In the genomic region with DNA sequence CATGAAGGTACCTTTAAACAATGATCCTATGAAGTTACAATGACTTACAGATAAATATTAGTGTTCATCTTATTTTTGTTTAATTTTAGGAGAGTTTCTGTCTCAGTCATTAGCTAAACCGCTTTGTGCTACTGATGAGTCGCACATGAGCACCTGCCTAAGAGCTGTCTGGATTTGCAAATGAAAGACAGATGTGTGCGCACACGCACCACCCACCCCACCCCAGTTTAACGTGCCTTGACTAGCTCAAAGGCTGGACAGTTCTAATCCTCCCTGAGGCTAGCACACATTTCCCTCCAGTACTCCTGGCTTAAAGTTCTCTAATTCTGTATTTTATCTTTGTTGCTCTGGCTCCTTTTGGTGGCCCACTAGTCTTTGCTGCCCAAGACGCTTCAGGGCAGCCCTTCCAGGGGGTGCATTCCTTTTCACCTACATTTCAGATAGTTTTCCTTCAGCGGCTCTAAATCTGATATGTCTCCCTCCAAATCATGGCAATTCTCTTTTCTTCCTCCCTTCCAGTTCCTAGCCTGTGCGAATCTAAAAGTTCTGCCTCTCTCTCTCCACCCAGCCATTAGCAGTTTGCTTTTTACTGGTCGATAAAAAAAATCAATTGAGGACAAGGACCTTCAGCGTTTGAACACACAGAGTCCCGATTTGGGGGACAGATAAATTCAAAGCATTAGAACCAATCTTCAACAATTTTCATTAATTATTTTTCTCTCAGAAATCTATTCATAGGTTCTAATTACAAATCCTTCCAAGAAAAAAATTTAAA, we compare ENCODE assay signal across 15 mouse cellular contexts. TPM values are rescaled to one million over a fixed set of nuclear protein-coding genes. Genes with fewer than 3 reads are reported as not detected.
DNase-seq lines count a peak whose midpoint lies in the region; ATAC-seq and TF ChIP-seq lines count a peak whose summit lies in the region.
"Had no signal": no experiment of that assay in that cellular context is flagged by ENCODE, and none has a peak within 500 bp of the region (broad histone marks: within the 10 kb centered on the region; RNA-seq: fewer than 3 reads in every experiment).

No protein-coding gene starts in this region.

- no peaks in the 10 kb centered on the region for H3K36me3 ChIP-seq in forebrain, embryonic 12.5 days (replicated peaks)
- no peaks in the 10 kb centered on the region for H3K36me3 ChIP-seq in forebrain, postnatal 0 days (ENCODE audit: insufficient read depth)
- H3K36me3 ChIP-seq in liver, postnatal 0 days (replicated peaks; ENCODE audit: insufficient read depth, low read length): no peaks in the 10 kb centered on the region
- H3K36me3 ChIP-seq in hindbrain, embryonic 11.5 days (ENCODE audit: control insufficient read depth, insufficient read depth, low read length): no peaks in the 10 kb centered on the region
- H3K36me3 ChIP-seq: forebrain, embryonic 10.5 days; midbrain, embryonic 10.5 days; stomach, embryonic 15.5 days had no signal

- TF ChIP-seq CTCF in forebrain, postnatal 0 days (IDR thresholded peaks at IDR 0.05; ENCODE audit: low read depth): no peak
- no peak for TF ChIP-seq CTCF in liver, postnatal 0 days (IDR thresholded peaks at IDR 0.05; ENCODE audit: low read depth)

- no peak for TF ChIP-seq EP300 in liver, postnatal 0 days (IDR thresholded peaks at IDR 0.05; ENCODE audit: low read depth)

- H3K4me1 ChIP-seq in forebrain, embryonic 12.5 days: 0 out of 2 replicates have a peak, but pooled peaks cover 4% of the 10 kb centered on the region
- no peaks in the 10 kb centered on the region for H3K4me1 ChIP-seq in forebrain, postnatal 0 days (ENCODE audit: insufficient read depth)
- no peaks in the 10 kb centered on the region for H3K4me1 ChIP-seq in liver, postnatal 0 days (ENCODE audit: insufficient read depth)
- no peaks in the 10 kb centered on the region for H3K4me1 ChIP-seq in hindbrain, embryonic 11.5 days (replicated peaks; ENCODE audit: control insufficient read depth, insufficient read depth, low read length)
- H3K4me1 ChIP-seq: stomach, embryonic 15.5 days had no signal

- no peaks in the 10 kb centered on the region for H3K9me3 ChIP-seq in forebrain, embryonic 12.5 days
- H3K9me3 ChIP-seq in forebrain, postnatal 0 days (ENCODE audit: low read length): no peaks in the 10 kb centered on the region
- H3K9me3 ChIP-seq in liver, postnatal 0 days (ENCODE audit: low read length): no peaks in the 10 kb centered on the region
- H3K9me3 ChIP-seq in hindbrain, embryonic 11.5 days (ENCODE audit: control insufficient read depth, low read length): no peaks in the 10 kb centered on the region
- H3K9me3 ChIP-seq: forebrain, embryonic 10.5 days; midbrain, embryonic 10.5 days; stomach, embryonic 15.5 days had no signal

- ATAC-seq in forebrain, embryonic 12.5 days (ENCODE audit: low FRiP score): no peak
- ATAC-seq in forebrain, postnatal 0 days: no peak
- peak; percentile 82 for ATAC-seq in liver, postnatal 0 days
- no peak for ATAC-seq in hindbrain, embryonic 11.5 days (ENCODE audit: low FRiP score)
- ATAC-seq: inflammation-experienced regulatory T-cells, adult 6 months had no signal

- H3K4me3 ChIP-seq in forebrain, embryonic 12.5 days (replicated peaks): no peak overlapping the region
- no peak overlapping the region for H3K4me3 ChIP-seq in forebrain, postnatal 0 days (ENCODE audit: low read depth, low read length)
- no peak overlapping the region for H3K4me3 ChIP-seq in liver, postnatal 0 days (ENCODE audit: low read depth, low read length)
- no peak overlapping the region for H3K4me3 ChIP-seq in hindbrain, embryonic 11.5 days (ENCODE audit: low read depth, low read length)
- H3K4me3 ChIP-seq: forebrain, embryonic 10.5 days; midbrain, embryonic 10.5 days; stomach, embryonic 15.5 days had no signal

- H3K27ac ChIP-seq in forebrain, embryonic 12.5 days: 0 out of 2 replicates have a peak overlapping the region, but pooled peaks have one; percentile 13
- no peak overlapping the region for H3K27ac ChIP-seq in forebrain, postnatal 0 days (ENCODE audit: low read depth, low read length)
- peak overlapping the region; percentile 49 for H3K27ac ChIP-seq in liver, postnatal 0 days (ENCODE audit: low read depth)
- no peak overlapping the region for H3K27ac ChIP-seq in hindbrain, embryonic 11.5 days (ENCODE audit: low read depth, low read length)
- H3K27ac ChIP-seq: forebrain, embryonic 10.5 days; midbrain, embryonic 10.5 days; stomach, embryonic 15.5 days had no signal

- WGBS in forebrain, embryonic 12.5 days: 64% methylated on average over 11 of the region's 11 CpGs
- WGBS in forebrain, postnatal 0 days: 66% methylated on average over 11 of the region's 11 CpGs
- 63% methylated on average over 11 of the region's 11 CpGs for WGBS in liver, postnatal 0 days (ENCODE audit: insufficient replicate concordance)
- WGBS in hindbrain, embryonic 11.5 days: 71% methylated on average over 11 of the region's 11 CpGs

- H3K9ac ChIP-seq in forebrain, embryonic 12.5 days: no peak overlapping the region
- H3K9ac ChIP-seq in forebrain, postnatal 0 days: no peak overlapping the region
- no peak overlapping the region for H3K9ac ChIP-seq in liver, postnatal 0 days (replicated peaks)
- no peak overlapping the region for H3K9ac ChIP-seq in hindbrain, embryonic 11.5 days (ENCODE audit: low read depth, low read length)
- H3K9ac ChIP-seq: stomach, embryonic 15.5 days had no signal

- no peak overlapping the region for H3K4me2 ChIP-seq in forebrain, embryonic 12.5 days
- H3K4me2 ChIP-seq in forebrain, postnatal 0 days (ENCODE audit: low read depth): no peak overlapping the region
- H3K4me2 ChIP-seq in liver, postnatal 0 days (ENCODE audit: low read depth, low read length): peak overlapping the region; percentile 29
- no peak overlapping the region for H3K4me2 ChIP-seq in hindbrain, embryonic 11.5 days (replicated peaks; ENCODE audit: low read depth, low read length)
- H3K4me2 ChIP-seq: stomach, embryonic 15.5 days had no signal

- no peak for DNase-seq in forebrain, postnatal 0 days
- peak; percentile 79 for DNase-seq in ZHBTc4 (ENCODE audit: low read depth, low spot score)
- DNase-seq in gonadal fat pad, adult 2 months (ENCODE audit: low read depth): peak; percentile 22
- DNase-seq in liver, postnatal 0 days: no peak
- DNase-seq in frontal cortex, postnatal 36 days (ENCODE audit: low spot score in 2 of 2): no peak
- no peak for DNase-seq in hindbrain, embryonic 11.5 days (ENCODE audit: low spot score)
- no peak for DNase-seq in ovary, postnatal 36 days (ENCODE audit: low spot score)
- DNase-seq: cerebellum, adult 2 months; retina, postnatal 1 day; thymus, postnatal 25 days had no signal

- no peaks in the 10 kb centered on the region for H3K27me3 ChIP-seq in forebrain, embryonic 12.5 days
- H3K27me3 ChIP-seq in forebrain, postnatal 0 days (ENCODE audit: insufficient read depth, low read length): no peaks in the 10 kb centered on the region
- no peaks in the 10 kb centered on the region for H3K27me3 ChIP-seq in liver, postnatal 0 days (ENCODE audit: insufficient read depth, low read length)
- H3K27me3 ChIP-seq in hindbrain, embryonic 11.5 days (ENCODE audit: control insufficient read depth, insufficient read depth, low read length): no peaks in the 10 kb centered on the region
- H3K27me3 ChIP-seq: stomach, embryonic 15.5 days had no signal

RNA-seq across cellular contexts. Expression of gene Scmh1, which starts 27.7 kb away (rescaled TPM):
- 44.6 and 52.7 TPM in 2 replicates for polyA plus RNA-seq in forebrain, embryonic 12.5 days (2016; fragmentation: Nextera tagmentation; extraction: Ambion mirVana)
- total RNA-seq in forebrain, postnatal 0 days (2014; rRNA removed): 43.9 and 47.1 TPM in 2 replicates
- 40.4 and 56.4 TPM in 2 replicates for polyA plus RNA-seq in forebrain, postnatal 0 days (2015; fragmentation: Nextera tagmentation; extraction: Ambion mirVana)
- polyA plus RNA-seq in gonadal fat pad, adult 2 months (2012; rRNA removed): 41.2 and 47.9 TPM in 2 replicates
- 9.0 and 10.7 TPM in 2 replicates for polyA plus RNA-seq in liver, postnatal 0 days (2015; fragmentation: Nextera tagmentation; extraction: Ambion mirVana)
- 47.3 and 53.5 TPM in 2 replicates for polyA plus RNA-seq in hindbrain, embryonic 11.5 days (2014; fragmentation: Nextera tagmentation; extraction: Ambion mirVana)

Comparison
In these comparisons a context has a peak if more than half of its experiments do, and no peak if none do; other contexts are left out.
1. H3K27ac ChIP-seq: peak in forebrain, embryonic 12.5 days (single experiment) and liver, postnatal 0 days (single experiment); none in forebrain, postnatal 0 days (single experiment) and hindbrain, embryonic 11.5 days (single experiment).
2. DNase-seq: peak in ZHBTc4 (single experiment) and gonadal fat pad, adult 2 months (single experiment); none in forebrain, postnatal 0 days (single experiment), liver, postnatal 0 days (single experiment), frontal cortex, postnatal 36 days (0 of 2), hindbrain, embryonic 11.5 days (single experiment) and ovary, postnatal 36 days (single experiment).